Mouse (Mus musculus) adrenal gland, postnatal 36 days (tissue): ENCODE results near the gene Lep. TPM values are rescaled to one million over a fixed set of nuclear protein-coding genes. Genes with fewer than 3 reads are reported as not detected.

Source experiments
- DNase-seq, 2 experiments: peaks; one replicate each; pipeline ENCODE4 v3.0.0; 2021; ENCODE audit warnings: mixed read lengths in 1 of 2
- microRNA-seq: library from miRNA; unstranded; fragments of <30 nt; microRNA quantifications from one replicate; pipeline ENCODE4 v1.2.0, GENCODE M21; 2021
- total RNA-seq, 2 experiments: library from RNA; stranded (reverse); gene quantifications; 2 replicates each; pipeline ENCODE4 v1.2.3; 2021

The Lep gene
- total RNA-seq, 2 experiments from 2014 or later = 1.5 to 15.6 TPM

DNA sequence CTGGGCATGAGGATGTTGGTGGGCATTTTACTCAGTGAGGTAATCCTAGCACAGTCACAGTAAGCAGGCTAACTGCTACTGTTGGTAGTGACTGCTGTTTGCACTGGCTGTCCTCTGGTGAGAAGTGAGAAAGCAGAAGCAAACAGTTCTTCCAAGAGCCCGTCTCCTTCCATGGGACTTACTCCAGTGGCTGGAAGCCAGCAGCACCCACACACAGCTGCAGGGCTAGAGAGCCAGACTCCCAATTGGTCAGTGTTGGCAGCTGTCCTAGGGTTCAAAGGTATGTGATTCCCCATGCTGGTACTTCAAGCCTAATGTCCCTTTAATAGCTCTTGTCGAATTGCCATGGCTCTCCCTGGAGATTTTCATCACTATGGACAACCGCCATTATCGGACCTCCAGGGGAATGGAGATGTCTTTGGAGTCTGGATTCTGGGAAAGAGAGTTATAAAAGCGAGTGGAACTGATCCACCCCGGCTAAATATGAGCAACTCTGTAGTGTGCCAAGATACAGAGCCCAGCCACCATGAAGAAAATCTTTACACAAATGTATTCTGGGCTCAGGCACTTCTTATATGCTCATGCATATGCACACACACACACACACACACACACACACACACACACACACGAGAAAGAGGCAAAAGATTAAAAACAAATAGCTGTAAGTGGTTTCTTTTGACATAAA is 57.5 kb downstream of the Lep start:
- peak; percentile 26 to 66 for DNase-seq

DNA sequence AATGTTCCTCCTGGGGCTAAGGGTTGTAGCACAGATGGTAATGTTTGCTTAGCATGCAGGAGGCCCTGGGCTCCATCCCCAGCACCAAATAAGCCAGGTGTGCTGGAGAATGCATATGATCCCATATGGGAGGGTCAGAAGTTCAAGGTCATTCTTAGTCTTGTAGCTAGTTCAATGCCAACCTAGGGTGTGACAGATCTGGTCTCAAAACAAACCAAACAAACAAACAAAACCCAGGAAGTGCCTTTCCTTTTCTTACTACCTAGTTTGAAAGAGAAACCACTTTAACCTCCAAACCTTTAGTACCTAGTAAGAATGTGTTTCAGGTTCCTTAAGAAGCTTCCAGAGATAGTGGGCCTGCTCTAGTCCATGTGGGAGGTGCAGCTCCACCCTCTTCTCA is 58.2 kb downstream of the Lep start:
- no peak for DNase-seq

DNA sequence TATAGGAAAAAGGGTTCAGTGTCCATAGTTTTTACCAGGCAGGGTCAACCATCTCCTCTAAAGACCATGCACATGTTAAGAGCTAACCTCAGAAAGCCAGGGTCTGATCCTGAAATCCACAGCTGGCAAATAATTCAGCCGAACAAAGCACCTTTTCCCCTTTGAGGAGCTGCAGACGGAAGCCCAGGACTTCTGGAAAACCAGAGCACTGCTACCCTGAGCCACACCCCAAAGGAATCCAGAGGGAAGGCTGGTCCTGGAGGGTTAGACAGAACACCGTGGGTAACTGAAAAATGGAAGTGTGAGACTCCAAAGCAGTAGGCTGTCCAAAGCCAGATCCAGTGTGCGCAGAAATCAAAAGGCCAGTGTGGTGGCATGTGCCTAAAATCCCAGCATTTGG is 58.9 kb downstream of the Lep start:
- no peak for DNase-seq

DNA sequence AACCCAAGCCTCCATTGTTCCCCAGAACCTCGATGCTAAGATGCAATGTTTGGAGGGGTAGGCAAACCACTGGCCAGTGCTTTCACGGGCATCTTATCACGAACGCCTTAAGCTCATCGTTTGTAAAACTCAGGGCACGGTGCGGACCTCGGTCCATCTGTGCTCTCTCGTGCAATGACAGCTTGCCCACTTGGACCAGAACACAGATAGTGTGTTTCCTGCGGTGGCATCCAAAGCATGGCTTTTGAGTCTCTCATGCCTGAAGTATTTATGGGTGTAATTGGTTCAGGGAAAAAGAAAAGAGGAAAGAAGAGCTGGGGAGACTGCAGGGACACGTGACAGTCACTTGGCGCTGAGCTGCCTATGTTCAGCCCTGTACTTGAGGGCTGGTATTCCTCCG is 60.0 kb downstream of the Lep start:
- no peak for DNase-seq

Small RNAs within 50 kb of the gene (microRNA-seq; reads per million reads assigned to microRNA genes)
- 8.0 reads per million, percentile 20 among the genes with 10 or more reads in this experiment for gene Mir129-1

Other genes with a start within 250 kb of the Lep start
- gene Lrrc4, start 228.5 kb upstream of the Lep start, total RNA-seq = 1 to 10 TPM; 5.3 to 9.2 TPM
- 10 to 100 TPM; 28.4 to 29.7 TPM for gene Rbm28, start 104.8 kb downstream of the Lep start, total RNA-seq
- gene Prrt4, start 119.4 kb downstream of the Lep start, total RNA-seq = 1 to 10 TPM; 3.2 TPM
- 10 to 100 TPM; 74.9 to 83.1 TPM for gene Impdh1, start 156.1 kb downstream of the Lep start, total RNA-seq
- gene Hilpda, start 212.3 kb downstream of the Lep start, total RNA-seq = 1 to 10 TPM; 6.0 to 7.0 TPM
- not detected for gene Fam71f2, start 219.4 kb downstream of the Lep start, total RNA-seq